Mouse (Mus musculus): ENCODE data around the gene Fhad1. TPM values are rescaled to one million over a fixed set of nuclear protein-coding genes. Genes with fewer than 3 reads are reported as not detected.

Fhad1 gene
- polyA plus RNA-seq, 1 experiment from 2014 or later, result 4.0 TPM

DNA sequence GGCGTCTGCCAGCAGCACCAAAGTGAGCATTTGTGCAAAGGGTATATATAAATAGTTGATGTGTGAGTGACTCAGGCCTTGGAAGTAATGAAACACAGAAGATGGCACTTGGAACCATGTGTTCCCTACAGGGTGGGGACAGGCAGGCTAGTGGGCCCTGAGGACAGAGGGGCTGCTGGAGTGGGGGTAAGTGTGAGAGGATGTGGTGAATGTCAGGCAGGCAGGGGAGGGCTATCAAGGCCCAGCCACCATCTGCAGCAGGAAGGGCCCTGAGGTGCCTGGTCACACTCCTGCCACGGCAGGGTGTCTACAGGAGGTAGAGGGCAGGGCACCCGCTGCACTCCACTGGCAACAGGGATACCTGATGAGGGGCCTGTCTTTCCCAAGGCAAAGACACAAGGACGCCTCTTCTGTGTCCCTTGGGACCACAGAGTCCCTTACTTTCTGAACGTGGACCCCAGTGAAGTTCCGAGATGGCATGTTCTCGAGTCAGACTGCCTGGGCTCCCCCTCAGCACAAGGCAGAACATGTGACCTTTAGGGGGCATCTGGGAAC lies 151.1 kb downstream of the Fhad1 start:
- H3K27me3 ChIP-seq (ENCODE audit: control insufficient read depth, insufficient read depth, low read length), result no peaks in the 10 kb centered on the region
- H3K4me2 ChIP-seq (ENCODE audit: low read depth, low read length), result no peak overlapping the region
- peaks cover 23% of the 10 kb centered on the region for H3K36me3 ChIP-seq (ENCODE audit: control insufficient read depth, insufficient read depth)
- ATAC-seq (replicated peaks; ENCODE audit: extremely low read depth, insufficient read depth, low FRiP score), result no peak
- H3K9me3 ChIP-seq (replicated peaks; ENCODE audit: control insufficient read depth, low read length), result no peaks in the 10 kb centered on the region
- peak overlapping the region; percentile 42 for H3K9ac ChIP-seq (ENCODE audit: low read length)
- H3K4me3 ChIP-seq (ENCODE audit: low read length), result no peak overlapping the region
- 69% methylated on average over 7 of the region's 7 CpGs for WGBS
- H3K4me1 ChIP-seq (ENCODE audit: control insufficient read depth, insufficient read depth, low read length), result peaks cover 45% of the 10 kb centered on the region
- peak overlapping the region; percentile 81 for H3K27ac ChIP-seq (ENCODE audit: low read length)

DNA sequence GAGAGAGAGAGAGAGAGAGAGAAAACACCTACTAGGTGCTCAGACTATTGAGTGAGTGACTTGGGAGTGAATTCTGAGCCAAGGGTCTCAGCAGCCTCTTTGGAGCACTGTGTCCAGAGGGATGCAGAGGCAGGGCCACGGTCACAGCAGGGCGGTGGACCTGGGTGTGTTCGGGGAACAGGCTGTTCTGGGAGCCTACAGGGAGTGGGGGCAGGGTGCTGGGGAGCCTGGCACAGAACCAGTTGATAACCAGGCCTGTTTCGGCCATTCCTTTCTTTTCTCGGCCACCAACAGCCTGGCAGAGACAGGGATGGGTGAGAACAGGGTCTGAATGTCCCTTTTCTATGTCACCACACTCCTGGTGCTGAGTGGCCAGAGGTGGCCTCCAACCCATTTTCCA lies 152.0 kb downstream of the Fhad1 start:
- Histone ChIP-seq H3K27ac (ENCODE audit: low read length) (peak overlapping the region; percentile 81), H3K36me3 (ENCODE audit: control insufficient read depth, insufficient read depth) (peaks cover 23% of the 10 kb centered on the region)
- WGBS, result 43% methylated on average over 5 of the region's 5 CpGs

DNA sequence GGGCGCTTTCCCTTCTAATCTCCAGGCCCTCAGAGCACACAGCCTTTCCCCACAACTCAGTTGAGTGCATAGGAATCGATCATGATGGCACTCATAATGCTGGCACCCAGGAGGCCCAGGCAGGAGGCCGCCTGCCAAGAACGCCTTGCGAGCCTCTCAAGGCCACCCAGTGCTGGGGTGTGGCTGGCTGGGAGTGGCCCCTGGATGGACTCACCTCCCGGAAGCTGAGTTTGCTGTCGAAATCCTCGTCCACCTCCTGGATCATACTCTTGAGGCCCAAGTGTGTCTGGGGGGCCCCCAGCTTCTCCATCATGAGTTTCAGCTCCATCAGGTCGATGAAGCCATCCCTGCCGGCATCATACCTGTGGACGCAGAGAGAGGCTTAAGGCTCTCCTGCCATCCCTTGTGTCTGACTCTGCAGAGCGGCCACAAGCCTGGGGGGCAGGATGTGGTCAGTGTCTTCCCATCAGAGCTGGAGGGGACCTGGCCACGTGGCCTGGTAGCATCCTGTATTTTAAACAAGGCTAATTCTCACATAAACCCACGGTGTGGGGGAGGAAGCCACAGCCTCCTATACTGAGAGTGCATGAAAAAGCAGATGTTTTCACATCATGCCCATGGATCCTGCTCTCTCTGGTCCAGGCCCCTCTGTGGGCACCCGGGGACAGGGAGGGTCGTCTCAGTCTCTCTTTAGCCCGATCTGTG lies 153.1 kb downstream of the Fhad1 start:
- H3K36me3 ChIP-seq (ENCODE audit: control insufficient read depth, insufficient read depth), result peaks cover 23% of the 10 kb centered on the region
- no peak for ATAC-seq (replicated peaks; ENCODE audit: extremely low read depth, insufficient read depth, low FRiP score)
- 83% methylated on average over 17 of the region's 17 CpGs for WGBS

More for the DNA sequence above, 152.0 kb downstream of the Fhad1 start:
- Histone ChIP-seq H3K9me3 (replicated peaks; ENCODE audit: control insufficient read depth, low read length) (no peaks in the 10 kb centered on the region), H3K9ac (ENCODE audit: low read length) (peak overlapping the region; percentile 36; the same call in 1 of the 2 replicates), H3K4me1 (ENCODE audit: control insufficient read depth, insufficient read depth, low read length) (peaks cover 38% of the 10 kb centered on the region), H3K4me3 (ENCODE audit: low read length) (no peak overlapping the region), H3K4me2 (ENCODE audit: low read depth, low read length) (no peak overlapping the region), H3K27me3 (ENCODE audit: control insufficient read depth, insufficient read depth, low read length) (no peaks in the 10 kb centered on the region)
- peak; percentile 39; the same call in 1 of the 2 replicates for ATAC-seq (replicated peaks; ENCODE audit: extremely low read depth, insufficient read depth, low FRiP score)

DNA sequence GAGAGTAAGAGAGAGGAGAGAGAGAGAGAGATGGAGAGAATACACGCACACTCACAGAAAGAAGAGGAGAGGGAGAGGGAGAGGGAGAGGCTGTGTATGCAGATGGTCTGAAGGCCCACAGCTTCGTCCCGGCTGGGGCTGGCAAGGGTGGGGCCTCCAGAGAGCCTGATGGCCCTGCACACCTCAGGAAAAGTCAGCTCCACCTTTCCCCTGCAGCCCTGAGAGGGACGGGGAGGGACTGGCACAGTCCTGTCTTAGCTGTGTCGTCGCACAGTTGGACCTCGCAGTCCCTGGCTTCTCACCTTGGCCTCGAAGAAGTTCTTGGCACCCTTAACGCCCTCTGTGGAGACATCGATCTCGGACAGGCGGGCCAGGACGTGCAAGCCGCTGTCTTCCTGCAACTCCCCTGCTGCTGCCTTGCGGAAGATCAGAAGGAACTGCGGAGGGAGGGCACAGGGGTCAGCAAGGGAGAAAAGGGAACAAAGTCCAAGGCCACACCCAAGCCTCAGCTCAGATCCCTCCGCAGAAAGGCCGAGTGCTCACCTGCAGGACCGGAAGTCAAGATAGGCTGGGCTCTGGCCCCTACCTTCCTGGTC lies 154.5 kb downstream of the Fhad1 start:
- no peaks in the 10 kb centered on the region for H3K9me3 ChIP-seq (replicated peaks; ENCODE audit: control insufficient read depth, low read length)

More for the DNA sequence above, 153.1 kb downstream of the Fhad1 start:
- Histone ChIP-seq H3K27ac (ENCODE audit: low read length) (no peak overlapping the region), H3K27me3 (ENCODE audit: control insufficient read depth, insufficient read depth, low read length) (no peaks in the 10 kb centered on the region), H3K9ac (ENCODE audit: low read length) (no peak overlapping the region), H3K4me3 (ENCODE audit: low read length) (no peak overlapping the region), H3K4me1 (ENCODE audit: control insufficient read depth, insufficient read depth, low read length) (peaks cover 27% of the 10 kb centered on the region), H3K4me2 (ENCODE audit: low read depth, low read length) (no peak overlapping the region), H3K9me3 (replicated peaks; ENCODE audit: control insufficient read depth, low read length) (no peaks in the 10 kb centered on the region)

DNA sequence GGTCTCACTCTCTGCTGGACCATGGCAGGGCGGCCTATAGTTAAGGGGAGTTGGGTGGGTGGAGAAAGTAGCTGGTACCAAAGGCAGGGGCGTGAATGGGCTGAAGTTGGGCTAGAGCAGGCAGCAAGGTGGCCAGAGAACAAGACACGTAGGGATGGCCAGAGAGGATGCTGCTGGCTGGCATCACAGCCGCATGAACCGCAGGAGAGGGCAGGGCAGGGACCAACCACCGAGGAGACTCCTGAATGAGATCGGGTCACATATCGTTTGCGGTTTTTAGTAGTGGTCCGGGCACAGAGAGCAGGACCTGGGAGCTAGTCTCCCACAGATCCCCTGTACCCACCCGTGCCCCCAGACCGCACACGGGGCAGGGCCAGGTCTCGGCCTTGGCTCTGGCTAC lies 155.5 kb downstream of the Fhad1 start:
- no peak overlapping the region for H3K9ac ChIP-seq (ENCODE audit: low read length)
- 91% methylated on average over 14 of the region's 14 CpGs for WGBS
- peaks cover 23% of the 10 kb centered on the region for H3K36me3 ChIP-seq (ENCODE audit: control insufficient read depth, insufficient read depth)
- peaks cover 15% of the 10 kb centered on the region for H3K4me1 ChIP-seq (ENCODE audit: control insufficient read depth, insufficient read depth, low read length)
- no peaks in the 10 kb centered on the region for H3K27me3 ChIP-seq (ENCODE audit: control insufficient read depth, insufficient read depth, low read length)
- no peak overlapping the region for H3K4me2 ChIP-seq (ENCODE audit: low read depth, low read length)
- no peak overlapping the region for H3K27ac ChIP-seq (ENCODE audit: low read length)
- no peak overlapping the region for H3K4me3 ChIP-seq (ENCODE audit: low read length)
- H3K9me3 ChIP-seq (replicated peaks; ENCODE audit: control insufficient read depth, low read length), result no peaks in the 10 kb centered on the region
- ATAC-seq (replicated peaks; ENCODE audit: extremely low read depth, insufficient read depth, low FRiP score), result no peak

More for the DNA sequence above, 154.5 kb downstream of the Fhad1 start:
- WGBS, result 77% methylated on average over 19 of the region's 19 CpGs
- peaks cover 15% of the 10 kb centered on the region for H3K4me1 ChIP-seq (ENCODE audit: control insufficient read depth, insufficient read depth, low read length)
- H3K27ac ChIP-seq (ENCODE audit: low read length), result no peak overlapping the region
- no peak overlapping the region for H3K9ac ChIP-seq (ENCODE audit: low read length)
- ATAC-seq (replicated peaks; ENCODE audit: extremely low read depth, insufficient read depth, low FRiP score), result no peak
- no peak overlapping the region for H3K4me3 ChIP-seq (ENCODE audit: low read length)
- no peaks in the 10 kb centered on the region for H3K27me3 ChIP-seq (ENCODE audit: control insufficient read depth, insufficient read depth, low read length)
- no peak overlapping the region for H3K4me2 ChIP-seq (ENCODE audit: low read depth, low read length)
- peaks cover 23% of the 10 kb centered on the region for H3K36me3 ChIP-seq (ENCODE audit: control insufficient read depth, insufficient read depth)

DNA sequence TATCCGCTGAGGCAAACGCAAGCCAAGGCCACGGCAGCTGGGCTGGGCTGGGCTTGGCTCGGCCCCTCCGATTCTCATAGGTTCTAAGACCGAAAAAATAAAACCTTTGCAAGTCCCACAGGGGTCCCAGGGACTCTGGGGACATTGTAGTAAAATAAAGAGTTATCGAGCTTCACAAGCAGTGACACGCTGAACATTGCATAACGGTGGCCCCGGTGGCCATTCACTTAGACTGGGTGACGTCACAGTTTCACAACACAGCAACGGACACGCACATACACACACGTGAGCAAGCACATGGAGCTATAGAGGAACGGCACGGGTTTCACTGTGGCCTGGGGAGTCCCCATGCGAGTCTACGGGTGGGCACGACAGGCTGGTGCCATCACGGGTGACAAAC lies 156.4 kb downstream of the Fhad1 start:
- H3K9me3 ChIP-seq (replicated peaks; ENCODE audit: control insufficient read depth, low read length), result no peaks in the 10 kb centered on the region
- no peak for ATAC-seq (replicated peaks; ENCODE audit: extremely low read depth, insufficient read depth, low FRiP score)
- H3K27ac ChIP-seq (ENCODE audit: low read length), result no peak overlapping the region
- H3K4me1 ChIP-seq (ENCODE audit: control insufficient read depth, insufficient read depth, low read length), result peaks cover 8% of the 10 kb centered on the region
- no peak overlapping the region for H3K4me3 ChIP-seq (ENCODE audit: low read length)
- H3K9ac ChIP-seq (ENCODE audit: low read length), result no peak overlapping the region
- 85% methylated on average over 20 of the region's 20 CpGs for WGBS
- H3K27me3 ChIP-seq (ENCODE audit: control insufficient read depth, insufficient read depth, low read length), result no peaks in the 10 kb centered on the region
- H3K4me2 ChIP-seq (ENCODE audit: low read depth, low read length), result no peak overlapping the region
- H3K36me3 ChIP-seq (ENCODE audit: control insufficient read depth, insufficient read depth), result peaks cover 23% of the 10 kb centered on the region

DNA sequence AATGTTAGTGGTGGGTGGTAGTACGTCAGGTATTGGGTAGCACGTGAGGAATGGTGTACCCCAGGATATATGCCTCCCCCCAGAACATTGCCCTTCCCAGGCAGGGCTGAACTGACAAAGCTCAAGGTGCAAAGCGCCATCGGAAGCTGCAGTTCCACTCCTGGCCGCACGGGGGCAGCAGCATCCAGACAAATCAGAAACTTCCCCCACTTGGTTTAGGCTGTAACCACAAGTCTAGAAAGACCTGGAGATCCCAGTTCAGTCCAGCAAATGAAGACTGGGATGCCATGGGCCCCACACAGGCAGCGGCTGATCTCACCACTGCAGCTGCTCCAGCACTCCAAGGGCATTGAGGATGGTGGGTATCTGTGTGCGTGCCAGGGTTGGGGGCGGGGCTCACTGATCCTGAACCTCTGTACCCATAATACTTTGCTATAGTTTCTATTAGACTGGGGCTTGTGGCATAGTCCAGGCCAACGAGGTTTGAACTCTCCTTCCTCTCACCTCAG lies 157.4 kb downstream of the Fhad1 start:
- Histone ChIP-seq H3K27me3 (ENCODE audit: control insufficient read depth, insufficient read depth, low read length) (no peaks in the 10 kb centered on the region), H3K9ac (ENCODE audit: low read length) (no peak overlapping the region), H3K4me3 (ENCODE audit: low read length) (no peak overlapping the region), H3K4me1 (ENCODE audit: control insufficient read depth, insufficient read depth, low read length) (no peaks in the 10 kb centered on the region), H3K27ac (ENCODE audit: low read length) (no peak overlapping the region), H3K36me3 (ENCODE audit: control insufficient read depth, insufficient read depth) (peaks cover 23% of the 10 kb centered on the region), H3K4me2 (ENCODE audit: low read depth, low read length) (no peak overlapping the region), H3K9me3 (replicated peaks; ENCODE audit: control insufficient read depth, low read length) (no peaks in the 10 kb centered on the region)
- peak; percentile 37 for ATAC-seq (replicated peaks; ENCODE audit: extremely low read depth, insufficient read depth, low FRiP score)
- 17% methylated on average over 10 of the region's 10 CpGs for WGBS

DNA sequence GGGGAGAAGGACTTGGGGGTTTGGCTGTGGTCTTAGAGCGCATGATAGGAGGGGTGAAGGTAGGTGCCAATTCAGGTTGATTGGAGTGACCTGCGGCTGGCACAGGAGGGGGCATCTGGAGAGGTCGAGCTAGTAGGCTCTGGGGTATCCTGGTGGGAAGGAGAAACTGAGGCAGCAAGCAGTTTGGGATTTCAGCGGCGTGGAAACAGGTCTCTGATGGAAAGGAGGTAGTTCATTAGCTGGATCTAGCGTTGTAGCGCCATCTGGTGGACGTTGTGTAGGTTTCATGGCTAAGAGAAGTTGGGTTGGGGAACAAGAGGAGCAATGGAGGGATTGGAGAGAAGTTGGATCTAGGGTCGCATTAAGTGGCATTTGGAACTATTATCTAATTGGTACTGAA lies 161.4 kb downstream of the Fhad1 start:
- Histone ChIP-seq H3K36me3 (ENCODE audit: control insufficient read depth, insufficient read depth) (no peaks in the 10 kb centered on the region), H3K4me1 (ENCODE audit: control insufficient read depth, insufficient read depth, low read length) (no peaks in the 10 kb centered on the region), H3K27ac (ENCODE audit: low read length) (no peak overlapping the region), H3K9me3 (replicated peaks; ENCODE audit: control insufficient read depth, low read length) (no peaks in the 10 kb centered on the region), H3K9ac (ENCODE audit: low read length) (no peak overlapping the region), H3K27me3 (ENCODE audit: control insufficient read depth, insufficient read depth, low read length) (no peaks in the 10 kb centered on the region), H3K4me3 (ENCODE audit: low read length) (no peak overlapping the region), H3K4me2 (ENCODE audit: low read depth, low read length) (no peak overlapping the region)
- WGBS, result 72% methylated on average over 9 of the region's 9 CpGs
- ATAC-seq (replicated peaks; ENCODE audit: extremely low read depth, insufficient read depth, low FRiP score), result no peak

DNA sequence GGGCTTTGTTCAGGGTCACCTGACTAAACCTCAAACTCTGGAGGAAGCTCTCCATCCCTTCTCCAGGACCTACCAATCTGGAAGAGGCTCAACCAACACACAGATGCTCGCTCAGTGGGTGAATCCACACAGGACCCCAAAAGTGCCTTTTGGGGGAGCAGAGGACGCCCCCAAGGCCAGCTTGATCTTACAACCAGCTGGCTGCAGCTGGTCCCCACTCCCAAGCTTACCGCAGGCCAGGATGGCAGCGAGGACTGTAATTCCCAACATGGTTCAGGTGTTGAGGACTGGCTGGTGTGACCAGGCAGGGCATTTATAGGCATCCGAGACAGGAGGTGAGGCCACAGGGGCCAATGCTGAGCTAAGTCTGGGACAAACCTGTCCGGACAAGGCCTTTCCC lies 168.9 kb downstream of the Fhad1 start, which contains the start of gene Ctrc:
Ctrc (minus strand) TSS at position 361 of the 400 bp plus-strand sequence.
- H3K4me1 ChIP-seq (ENCODE audit: control insufficient read depth, insufficient read depth, low read length), result no peaks in the 10 kb centered on the region
- no peak for ATAC-seq (replicated peaks; ENCODE audit: extremely low read depth, insufficient read depth, low FRiP score)
- no peaks in the 10 kb centered on the region for H3K27me3 ChIP-seq (ENCODE audit: control insufficient read depth, insufficient read depth, low read length)
- no peak within 1 kb of the TSS for H3K4me2 ChIP-seq (ENCODE audit: low read depth, low read length)
- H3K9me3 ChIP-seq (replicated peaks; ENCODE audit: control insufficient read depth, low read length), result no peaks in the 10 kb centered on the region
- no peaks in the 10 kb centered on the region for H3K36me3 ChIP-seq (ENCODE audit: control insufficient read depth, insufficient read depth)
- H3K4me3 ChIP-seq (ENCODE audit: low read length), result no peak within 1 kb of the TSS
- no peak within 1 kb of the TSS for H3K27ac ChIP-seq (ENCODE audit: low read length)
- 75% methylated on average over 6 of the region's 6 CpGs for WGBS
- H3K9ac ChIP-seq (ENCODE audit: low read length), result no peak within 1 kb of the TSS

All from heart, embryonic 16.5 days (tissue).